Mouse (Mus musculus) T-helper 17 cell (primary cell): ENCODE results near the gene Gpr176.
"Not testable (repeated sequence)": the region's sequence is repeated elsewhere in the genome, so short reads cannot be mapped to it uniquely, and the experiment has no call there.

ENCODE experiments used
- in situ Hi-C, 2 experiments: fragments of 300-600 bp; cut with MboI, MseI; formaldehyde crosslinking; loops; 1 replicate in 1 of 2; 2 replicates in 1 of 2; pipeline ENCODE4 v1.15.1; 2025; ENCODE audit warnings: high pct_unique_total_duplicates in 2 of 2

Gpr176 gene

DNA sequence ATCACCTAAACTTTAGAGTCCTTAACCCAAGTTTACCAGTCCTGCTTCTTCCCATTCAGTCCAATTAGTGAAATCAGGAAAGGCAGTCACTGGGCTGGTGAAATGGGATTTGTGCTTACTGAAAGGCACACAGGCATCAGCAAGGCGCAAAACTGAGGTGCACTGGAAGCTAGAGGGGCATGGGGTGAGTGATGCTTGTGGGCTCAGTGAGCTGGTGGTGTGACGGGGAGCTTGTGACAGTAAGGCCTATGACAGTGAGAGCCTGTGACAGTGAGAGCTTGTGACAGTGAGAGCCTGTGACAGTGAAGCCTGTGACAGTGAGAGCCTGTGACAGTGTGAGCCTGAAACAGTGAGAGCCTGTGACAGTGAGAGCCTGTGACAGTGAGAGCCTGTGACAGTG is 71.6 kb downstream of the Gpr176 start:
- in situ Hi-C loops = no loop called here

DNA sequence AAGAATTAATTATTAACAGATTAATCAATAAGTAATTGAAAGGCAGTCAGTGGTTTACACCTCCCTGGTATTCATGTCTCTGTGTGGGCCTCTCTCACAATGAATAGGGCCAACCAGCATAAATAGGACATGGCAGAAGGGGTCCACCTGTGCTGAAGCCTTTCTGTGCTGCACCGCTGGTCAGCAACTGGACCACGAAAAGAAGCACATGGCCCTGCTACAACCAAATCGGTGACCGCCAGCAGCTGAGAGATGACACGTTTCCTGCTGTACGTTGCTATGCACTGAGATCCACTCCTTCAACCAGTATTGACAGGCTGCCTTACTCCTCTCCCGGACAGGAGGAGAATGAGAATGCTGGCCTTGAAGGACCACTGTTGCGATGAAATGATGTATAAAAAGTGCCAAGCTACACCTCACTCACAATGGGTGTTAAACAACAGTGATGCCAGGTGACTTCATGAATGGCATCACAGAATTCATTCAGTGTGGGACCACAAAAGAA is 72.1 kb downstream of the Gpr176 start:
- in situ Hi-C loops = no loop called here

DNA sequence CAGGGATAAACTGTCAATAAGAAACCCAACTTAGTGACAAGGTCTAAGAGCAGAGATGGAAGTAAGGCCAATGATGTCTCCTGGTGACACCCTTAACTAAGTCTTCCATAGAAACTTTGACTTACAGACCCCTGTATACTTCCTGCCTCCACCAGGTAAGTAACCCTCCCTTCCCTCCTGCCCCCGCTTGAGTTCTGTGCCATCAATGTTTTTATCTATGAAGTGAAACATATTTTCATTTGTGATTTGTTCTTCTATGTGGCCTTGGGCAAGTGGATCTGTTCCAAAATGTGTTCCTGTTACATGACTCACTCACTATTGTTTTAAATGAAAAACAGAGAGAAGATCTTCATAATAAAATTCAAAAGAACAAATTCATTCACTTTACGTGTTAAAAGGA is 73.2 kb downstream of the Gpr176 start:
- in situ Hi-C loops = no loop called here

DNA sequence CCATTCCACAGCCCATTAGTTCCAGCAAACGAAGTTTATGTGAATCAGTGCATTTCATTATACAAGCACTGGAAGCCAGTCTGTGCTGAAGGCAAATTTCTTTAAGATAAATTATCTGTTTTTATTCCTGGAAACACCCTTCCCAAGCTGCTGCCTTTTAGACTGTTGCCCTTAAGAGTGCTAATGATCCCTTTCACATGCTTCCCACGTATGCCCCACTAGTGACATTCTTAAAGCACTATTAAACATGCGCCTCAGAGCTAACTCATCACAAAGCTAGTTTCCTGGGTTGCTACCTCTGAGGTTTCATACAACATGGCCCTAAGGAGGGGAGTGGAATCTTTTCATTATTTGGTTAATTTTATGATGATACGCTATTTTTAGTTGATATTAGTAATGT is 74.6 kb downstream of the Gpr176 start:
- in situ Hi-C loops = no loop called here

DNA sequence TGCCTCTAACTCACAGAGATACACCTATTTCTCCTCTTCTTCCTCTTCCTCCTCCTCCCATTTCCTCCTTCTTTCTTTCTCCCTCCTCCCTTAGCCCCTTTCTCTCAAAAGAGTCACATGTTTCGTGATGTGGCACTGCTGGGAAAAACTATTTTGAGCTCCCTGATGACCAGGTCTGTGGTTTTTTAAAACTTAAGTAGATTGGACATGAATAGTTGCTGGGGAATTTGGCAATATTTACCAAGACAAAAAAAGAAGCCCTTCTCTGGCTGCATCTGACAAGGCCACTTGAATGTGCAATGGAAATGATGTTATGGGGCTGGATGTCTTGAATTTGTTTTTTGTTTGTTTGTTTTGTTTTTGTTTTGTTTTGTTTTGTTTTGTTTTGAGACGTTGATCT is 75.3 kb downstream of the Gpr176 start:
- in situ Hi-C loops = no loop called here

DNA sequence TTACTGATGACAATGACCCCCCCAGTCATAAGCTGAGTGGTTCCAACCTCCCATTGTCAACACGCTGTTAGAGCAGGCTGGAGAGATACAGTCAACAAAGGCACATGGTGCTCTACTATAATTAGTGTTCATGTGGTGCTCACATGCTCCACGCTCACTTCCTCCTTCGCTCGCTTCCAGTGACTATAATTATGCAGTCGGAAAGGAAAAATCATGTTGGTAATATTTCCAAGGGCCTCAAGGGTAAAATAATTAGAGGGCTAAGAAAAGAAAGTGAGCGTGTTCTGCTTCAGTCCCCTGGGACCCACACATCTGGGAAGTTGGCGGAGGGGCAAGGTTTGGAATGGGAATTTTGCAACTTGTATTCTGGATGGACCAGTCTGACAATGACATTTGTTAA is 77.7 kb downstream of the Gpr176 start:
- in situ Hi-C loops = no loop called here

DNA sequence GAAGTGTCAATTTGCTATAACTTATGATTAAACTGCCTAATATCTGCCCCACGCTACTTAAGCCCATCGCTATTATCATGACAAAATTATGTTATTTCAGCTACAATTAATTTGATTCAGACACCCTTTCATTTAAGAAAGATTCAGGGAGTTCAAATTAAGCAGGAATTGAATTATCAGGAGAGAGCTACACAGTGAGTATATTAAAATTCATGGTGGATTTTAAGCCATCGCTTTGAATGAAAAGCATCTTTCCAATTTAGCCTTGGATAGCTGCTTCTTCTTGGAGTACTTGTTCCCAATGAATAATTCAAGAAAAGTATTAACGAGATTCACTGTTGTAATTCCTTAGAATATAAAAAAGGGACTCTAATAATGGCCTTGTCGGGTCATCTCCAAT is 79.6 kb downstream of the Gpr176 start:
- in situ Hi-C loops = no loop called here

DNA sequence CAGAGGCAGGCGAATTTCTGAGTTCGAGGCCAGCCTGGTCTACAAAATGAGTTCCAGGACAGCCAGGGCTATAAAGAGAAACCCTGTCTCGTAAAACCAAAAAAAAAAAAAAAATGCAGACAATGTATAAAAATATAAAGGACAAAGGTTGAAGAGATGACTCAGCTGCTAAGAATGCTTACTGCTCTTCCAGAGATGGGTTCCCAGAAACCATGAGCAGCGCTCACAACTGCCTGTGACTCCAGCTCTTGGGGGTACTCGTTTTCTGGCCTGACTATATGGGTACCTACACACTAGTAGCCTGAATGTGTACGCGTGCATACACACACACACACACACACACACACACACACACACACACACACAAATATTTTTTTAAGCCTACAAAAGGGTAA is 84.2 kb downstream of the Gpr176 start:
- in situ Hi-C loops = not testable (repeated sequence)

DNA sequence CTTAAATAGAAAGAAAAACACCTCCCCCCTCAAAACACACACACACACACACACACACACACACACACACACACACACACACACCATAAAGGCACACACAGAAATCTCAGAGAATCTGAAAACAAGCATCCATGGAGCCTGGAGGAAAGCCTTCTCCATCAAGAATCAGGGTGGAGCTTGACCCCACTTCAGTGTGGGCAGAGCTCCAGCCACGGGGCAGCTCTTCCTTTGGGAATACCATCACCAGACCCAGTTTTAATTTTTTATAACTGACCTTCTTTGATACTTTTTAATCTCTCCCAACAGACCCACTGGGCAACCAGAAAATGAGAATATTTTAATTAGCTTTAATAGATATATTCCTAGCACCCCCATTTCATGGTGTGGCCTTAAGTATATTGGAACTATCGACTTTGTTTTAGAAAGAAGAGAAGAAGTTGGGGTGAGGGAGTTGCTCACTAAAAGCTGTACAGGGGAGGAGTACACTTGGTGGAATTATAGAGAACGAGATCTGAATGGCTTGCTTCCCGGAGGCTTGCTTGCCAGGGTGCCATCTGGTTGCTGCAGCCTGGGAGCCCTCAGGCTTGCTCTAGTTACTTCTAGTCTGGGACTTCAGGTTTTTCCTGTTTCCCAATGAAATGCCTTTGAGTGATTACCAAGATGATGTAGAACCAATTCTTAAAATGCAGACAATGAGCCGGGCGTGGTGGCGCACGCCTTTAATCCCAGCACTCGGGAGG is 84.7 kb downstream of the Gpr176 start:
- in situ Hi-C loops = no loop called here

DNA sequence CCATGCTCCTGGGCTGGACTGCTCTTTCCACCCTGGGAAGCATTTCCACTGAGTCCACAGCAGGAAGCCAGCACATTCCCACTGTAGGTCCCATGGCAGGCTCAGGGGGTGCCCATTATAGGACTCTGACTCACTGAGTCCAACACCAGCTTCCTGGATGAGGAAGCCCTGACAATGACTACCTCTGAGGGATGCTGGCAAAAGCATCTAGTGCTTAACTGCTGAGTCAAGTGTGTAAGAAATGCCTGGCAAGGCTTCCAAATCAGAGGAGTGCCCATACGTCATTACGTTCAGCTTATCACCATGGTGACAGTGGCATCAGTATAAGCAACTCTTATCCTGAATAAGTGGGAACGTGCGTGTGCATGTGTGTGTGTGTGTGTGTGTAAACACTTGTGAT is 85.5 kb downstream of the Gpr176 start:
- in situ Hi-C loops = no loop called here

DNA sequence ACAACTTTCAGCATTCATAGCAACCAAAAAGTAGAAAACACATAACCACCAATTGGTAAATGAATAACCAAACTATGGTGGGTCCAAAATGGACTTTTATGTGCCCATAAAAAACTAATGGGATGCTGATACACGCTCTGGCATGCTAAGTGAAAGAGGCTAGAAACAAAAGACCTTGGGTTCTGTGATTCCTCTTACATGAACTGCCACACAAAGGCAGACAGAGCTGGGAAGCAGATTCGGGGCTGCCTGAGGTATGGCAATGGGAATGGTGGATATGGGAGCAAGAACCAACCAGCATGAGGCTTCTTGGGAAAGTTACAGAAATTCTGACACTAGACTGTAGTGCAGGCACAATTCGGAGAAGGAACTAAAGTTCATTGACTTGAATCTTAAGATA is 90.8 kb downstream of the Gpr176 start:
- in situ Hi-C loops = no loop called here

DNA sequence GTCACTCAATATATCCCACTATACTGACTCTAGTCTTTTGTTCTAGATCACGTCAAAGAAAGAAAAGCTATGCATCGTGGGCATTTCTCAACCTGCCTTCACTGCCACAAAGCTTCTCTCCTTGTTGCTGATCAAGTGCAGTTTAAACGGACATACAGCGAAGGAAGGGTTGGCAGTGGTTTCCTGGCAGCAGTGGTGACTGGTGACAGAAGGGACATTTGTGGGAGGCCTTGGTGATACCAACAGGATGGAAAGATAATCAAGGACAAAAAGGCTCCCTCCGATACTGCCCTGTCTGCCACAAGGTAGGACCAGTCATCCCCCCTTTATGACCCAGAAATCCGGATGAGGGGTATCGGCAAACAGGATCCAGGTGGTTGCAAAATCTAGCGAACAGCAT is 95.0 kb downstream of the Gpr176 start:
- in situ Hi-C loops = loop anchor here in 1 of 2 experiments (10.0 kb wide), 1 partner anchor 1977 kb away; no protein-coding TSS in a partner anchor

DNA sequence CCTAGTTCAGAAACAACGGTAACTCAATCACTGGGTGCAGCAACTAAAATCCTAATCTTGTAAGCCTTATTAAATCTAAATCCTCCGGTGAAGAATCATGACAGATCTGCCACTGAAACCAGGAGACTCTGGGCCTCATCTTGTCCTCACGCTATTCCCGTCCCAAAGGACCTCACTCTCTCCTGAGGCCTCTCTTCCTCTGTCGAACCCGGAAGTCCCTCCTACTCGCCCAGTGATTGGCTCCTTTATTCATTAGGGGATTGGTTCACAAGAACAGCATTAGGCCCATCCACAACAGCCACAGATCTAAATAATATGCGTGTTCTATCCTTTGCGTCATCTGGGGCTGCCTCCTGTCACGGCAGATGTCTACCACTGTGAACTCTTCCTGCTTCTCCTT is 101.6 kb downstream of the Gpr176 start:
- in situ Hi-C loops = loop anchor here in 1 of 2 experiments (10.0 kb wide), 1 partner anchor 1983 kb away; no protein-coding TSS in a partner anchor

DNA sequence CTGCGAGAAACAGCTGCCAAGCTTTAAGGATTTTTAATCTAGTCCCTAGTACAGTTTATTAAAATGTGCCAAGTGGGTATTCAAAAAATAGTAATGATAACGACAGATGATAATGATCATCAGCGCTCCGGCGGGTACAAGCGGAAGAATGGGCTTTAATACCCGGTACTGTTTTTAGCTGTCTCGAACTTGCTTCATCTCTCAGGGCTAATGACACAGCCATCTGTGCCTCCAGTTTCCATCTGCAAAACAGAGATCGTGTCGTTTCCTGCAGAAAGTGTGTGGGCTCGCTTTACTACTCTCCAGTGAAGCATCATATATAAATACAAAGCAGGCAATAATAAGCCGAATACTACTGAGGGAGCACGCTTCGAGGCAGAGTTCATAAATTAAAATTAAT is 103.0 kb downstream of the Gpr176 start:
- in situ Hi-C loops = loop anchor here in 1 of 2 experiments (10.0 kb wide), 1 partner anchor 1985 kb away; no protein-coding TSS in a partner anchor

DNA sequence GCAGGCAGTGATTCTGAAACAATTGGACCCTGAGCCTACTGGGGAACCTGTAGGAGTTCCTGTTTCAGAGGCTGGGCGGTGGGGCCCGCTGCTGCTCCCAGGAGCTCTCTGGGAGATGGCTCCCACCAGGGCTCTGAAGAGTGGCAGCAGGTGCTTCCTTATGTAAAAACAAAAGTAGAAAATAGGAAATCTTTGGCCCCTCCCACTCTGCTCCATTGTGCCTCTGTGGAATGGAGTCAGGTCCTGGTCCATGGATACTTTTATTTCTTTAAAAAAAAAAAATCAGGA is 109.4 kb downstream of the Gpr176 start:
- in situ Hi-C loops = loop anchor here in 1 of 2 experiments (5.0 kb wide), 2 partner anchors 173 to 348 kb away; no protein-coding TSS in a partner anchor

DNA sequence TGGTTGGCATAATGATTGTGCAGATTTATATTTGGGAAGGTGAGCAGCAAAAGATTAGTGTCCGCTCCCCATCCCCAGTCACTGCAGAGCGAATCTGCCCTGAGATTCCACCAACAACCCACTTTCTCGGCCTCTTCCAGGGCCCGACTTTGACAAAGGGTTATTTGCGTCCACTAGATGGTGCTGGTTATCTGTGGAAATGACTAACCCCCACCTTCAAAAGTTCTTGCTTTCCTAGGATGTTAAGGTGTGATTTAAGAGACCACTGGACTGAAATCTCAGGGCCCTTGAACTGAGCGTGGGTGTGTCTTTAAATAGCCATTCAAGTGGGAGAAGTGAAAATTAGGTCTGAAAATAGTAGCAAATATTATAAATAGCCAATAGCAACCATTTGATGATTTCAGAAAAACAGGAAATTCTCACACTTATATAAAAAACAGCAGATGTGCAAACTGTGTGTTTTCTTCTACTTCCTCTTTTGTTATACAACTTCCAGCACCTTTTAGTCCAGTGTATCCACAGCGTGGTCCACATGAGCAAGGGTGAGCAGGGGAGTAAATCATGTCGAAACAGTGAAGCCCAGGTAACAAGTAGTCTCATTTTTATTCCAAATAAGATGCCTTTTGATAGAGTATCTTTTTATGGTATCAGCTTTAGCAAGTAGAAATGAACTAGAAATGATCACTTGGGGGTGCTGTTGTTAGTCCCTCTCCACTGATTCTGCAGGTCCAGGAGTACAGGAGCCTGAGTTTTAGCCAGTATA is 109.9 kb downstream of the Gpr176 start:
- in situ Hi-C loops = loop anchor here in 1 of 2 experiments (5.0 kb wide), 2 partner anchors 174 to 349 kb away; no protein-coding TSS in a partner anchor

DNA sequence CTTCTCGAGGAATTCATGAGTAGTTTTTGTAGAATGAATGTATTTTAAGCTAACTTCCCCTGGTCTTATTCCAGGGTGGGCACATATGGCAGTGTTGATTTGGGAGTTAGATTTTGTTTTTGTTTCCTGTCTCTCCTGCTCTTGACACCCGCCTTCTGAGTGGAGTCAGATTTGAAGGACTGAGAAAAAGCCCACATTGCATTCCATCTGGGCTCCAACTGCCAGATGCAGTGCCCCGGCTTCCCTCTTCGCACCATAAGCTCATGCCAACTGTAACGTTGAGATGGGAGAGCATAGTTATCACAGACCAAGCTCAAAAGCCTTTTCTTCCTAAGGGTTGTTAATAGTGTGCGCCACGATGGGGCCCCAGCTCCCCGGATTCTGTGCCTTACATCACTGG is 110.5 kb downstream of the Gpr176 start:
- in situ Hi-C loops = loop anchor here in 1 of 2 experiments (5.0 kb wide), 2 partner anchors 175 to 350 kb away; no protein-coding TSS in a partner anchor

DNA sequence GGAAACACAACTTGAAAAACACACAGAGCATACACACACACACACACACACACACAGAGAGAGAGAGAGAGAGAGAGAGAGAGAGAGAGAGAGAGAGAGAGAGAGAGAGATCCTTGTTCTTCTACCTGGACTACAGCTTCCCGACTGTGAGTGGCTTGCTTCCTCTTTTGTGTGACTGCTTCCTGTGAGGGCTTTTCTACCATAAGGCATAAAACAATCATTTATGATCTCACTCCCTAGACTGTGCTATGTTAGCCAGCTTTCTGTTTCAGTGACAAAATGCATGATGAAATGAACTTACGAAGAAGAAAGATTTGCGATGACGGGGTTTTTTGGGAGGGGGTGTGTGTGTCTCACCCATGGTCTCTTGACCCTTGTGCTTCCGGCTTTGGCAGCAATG is 113.5 kb downstream of the Gpr176 start:
- in situ Hi-C loops = loop anchor here in 1 of 2 experiments (5.0 kb wide), 2 partner anchors 178 to 353 kb away; no protein-coding TSS in a partner anchor

DNA sequence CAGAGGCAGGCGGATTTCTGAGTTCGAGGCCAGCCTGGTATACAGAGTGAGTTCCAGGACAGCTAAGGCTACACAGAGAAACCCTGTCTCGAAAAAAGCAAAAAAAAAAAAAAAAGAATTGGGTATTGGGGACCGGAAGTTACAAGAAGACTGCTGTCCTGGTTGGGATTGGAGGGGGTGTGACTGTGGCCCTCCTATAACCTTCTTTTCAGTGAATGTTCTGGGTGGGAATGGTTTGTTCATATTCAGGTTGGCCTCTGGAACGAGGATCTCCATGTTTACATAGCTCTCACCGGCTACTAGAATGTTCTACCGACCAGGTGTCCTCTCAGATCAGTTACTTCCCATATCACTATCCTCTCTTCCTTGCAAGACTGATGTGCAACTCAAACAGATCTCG is 116.1 kb downstream of the Gpr176 start:
- in situ Hi-C loops = no loop called here

DNA sequence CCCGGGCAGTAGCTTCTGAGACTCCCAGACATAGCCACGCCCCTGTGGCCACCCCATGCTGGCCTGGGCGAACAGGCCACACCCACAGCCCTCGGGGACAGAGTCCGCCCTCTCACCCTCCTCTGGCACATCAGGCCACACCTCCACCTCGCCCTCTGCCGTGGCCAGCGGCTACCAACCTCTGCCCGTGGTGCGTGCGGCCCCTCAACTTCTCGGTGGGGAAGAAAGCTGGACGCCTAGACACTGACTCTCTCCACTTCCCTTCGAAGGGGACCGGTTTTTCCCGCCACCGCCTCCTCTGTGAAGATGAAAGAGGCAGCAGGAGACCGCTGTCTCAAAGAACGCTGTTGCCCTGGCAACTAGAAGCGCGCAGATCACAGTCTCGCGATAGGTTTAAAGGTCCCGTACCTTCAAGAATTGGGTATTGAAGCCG is 116.6 kb downstream of the Gpr176 start, which contains the start of gene Fsip1:
Fsip1 (minus strand) TSS at position 346 of the 433 bp plus-strand sequence.
- in situ Hi-C loops = no loop called here

DNA sequence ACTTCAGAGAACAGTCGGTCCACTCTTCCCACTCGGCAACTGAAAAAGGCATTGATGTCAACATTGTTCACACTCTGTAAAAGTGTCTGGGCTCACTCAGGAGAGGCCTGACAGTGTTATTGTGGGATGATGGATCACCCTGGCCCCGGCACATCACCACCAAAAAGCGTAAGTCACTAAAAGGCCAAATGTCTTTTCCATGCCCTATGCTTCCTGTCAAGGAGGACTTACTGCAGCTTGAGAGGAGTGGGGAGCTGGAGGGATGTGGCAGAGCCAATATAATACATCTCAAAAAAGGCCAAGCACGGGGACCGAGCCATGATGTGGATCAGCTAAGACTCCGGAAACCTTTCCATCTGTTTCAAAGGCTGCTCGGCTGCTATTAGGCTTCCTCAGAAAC is 118.7 kb downstream of the Gpr176 start:
- in situ Hi-C loops = no loop called here

DNA sequence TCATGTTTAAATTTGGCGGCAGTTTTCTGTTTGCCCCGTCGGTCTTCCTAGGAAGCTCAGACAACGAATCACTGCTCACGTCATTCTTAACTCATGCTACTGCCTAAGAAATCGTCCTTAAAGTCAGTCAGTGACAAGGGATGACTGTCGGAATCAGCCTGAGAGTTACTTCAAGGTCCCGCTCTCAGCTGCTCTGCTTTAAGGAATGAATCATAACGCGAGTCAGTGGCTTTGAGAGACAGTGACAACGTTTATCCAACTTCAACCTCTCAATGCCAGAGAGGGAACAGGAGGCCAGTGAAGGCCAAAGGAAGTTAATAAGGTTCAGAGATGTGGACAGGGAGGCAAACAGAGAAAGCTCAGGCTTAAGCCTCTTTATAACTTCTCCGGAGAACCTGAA is 124.3 kb downstream of the Gpr176 start:
- in situ Hi-C loops = no loop called here
